Mouse (Mus musculus) kidney, adult 2 months (tissue): ENCODE measurements around the gene Cdca8.

Experiments used
- CTCF ChIP-seq: fragments of 200-500 bp; conservative IDR thresholded peaks from 2 replicates; pipeline ENCODE4 v1.5.1; 2011; ENCODE audit warnings: low read depth, mild to moderate bottlenecking, control low read depth, low read length, moderate library complexity, mixed read lengths; ENCODE audit not compliant: insufficient read depth, insufficient read length
- POLR2A ChIP-seq: fragments of 200-500 bp; IDR thresholded peaks from one replicate; pipeline ENCODE4 v1.6.1; 2011; ENCODE audit warnings: low read depth, low read length, control low read depth

GRCm38 (mm10) chr4:124880599-124880998, 58.5 kb downstream of the Cdca8 start, which contains the start of gene Epha10:
- no peak for TF ChIP-seq CTCF
- TF ChIP-seq POLR2A, result no peak
